Mouse (Mus musculus) kidney, adult 2 months (tissue): Measurements from ENCODE around the gene Emc9.

Source experiments
- CTCF ChIP-seq: fragments of 200-500 bp; conservative IDR thresholded peaks from 2 replicates; pipeline ENCODE4 v1.5.1; 2011; ENCODE audit warnings: low read depth, mild to moderate bottlenecking, control low read depth, low read length, moderate library complexity, mixed read lengths; ENCODE audit not compliant: insufficient read depth, insufficient read length
- POLR2A ChIP-seq: fragments of 200-500 bp; IDR thresholded peaks from one replicate; pipeline ENCODE4 v1.6.1; 2011; ENCODE audit warnings: low read depth, low read length, control low read depth

DNA sequence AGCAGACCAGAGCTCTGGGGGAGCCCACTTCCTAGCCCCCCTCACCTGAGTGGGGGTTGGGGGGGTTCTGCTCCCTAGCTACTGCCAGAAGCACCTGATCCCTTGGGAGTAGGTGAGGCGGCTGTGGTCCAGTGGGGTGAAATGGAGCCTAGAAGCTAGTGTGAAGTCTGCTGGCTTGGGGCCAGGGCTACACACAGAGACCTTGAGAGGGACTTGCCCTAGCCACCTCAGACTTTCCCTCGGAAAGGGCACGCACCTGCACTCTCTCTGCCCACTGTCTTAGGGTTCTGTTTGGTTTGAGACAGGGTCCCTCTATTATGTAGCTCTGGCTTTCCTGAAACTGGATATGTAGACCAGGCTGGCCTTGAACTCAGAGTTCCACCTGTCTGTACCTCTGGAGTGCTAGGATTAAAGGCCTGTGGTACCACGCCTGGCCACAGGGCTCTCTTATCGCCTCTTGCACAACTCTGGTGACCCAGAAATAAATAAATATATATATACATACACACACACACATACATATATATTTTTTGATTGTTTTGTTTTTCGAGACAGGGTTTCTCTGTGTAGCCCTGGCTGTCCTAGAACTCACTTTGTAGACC lies 6.3 kb downstream of the Emc9 start:
- TF ChIP-seq CTCF (no peak), POLR2A (no peak)
